Mouse (Mus musculus): ENCODE data around the gene Rnaseh2a.
"Not testable (repeated sequence)": the region's sequence is repeated elsewhere in the genome, so short reads cannot be mapped to it uniquely, and the experiment has no call there.

Gene Rnaseh2a

DNA sequence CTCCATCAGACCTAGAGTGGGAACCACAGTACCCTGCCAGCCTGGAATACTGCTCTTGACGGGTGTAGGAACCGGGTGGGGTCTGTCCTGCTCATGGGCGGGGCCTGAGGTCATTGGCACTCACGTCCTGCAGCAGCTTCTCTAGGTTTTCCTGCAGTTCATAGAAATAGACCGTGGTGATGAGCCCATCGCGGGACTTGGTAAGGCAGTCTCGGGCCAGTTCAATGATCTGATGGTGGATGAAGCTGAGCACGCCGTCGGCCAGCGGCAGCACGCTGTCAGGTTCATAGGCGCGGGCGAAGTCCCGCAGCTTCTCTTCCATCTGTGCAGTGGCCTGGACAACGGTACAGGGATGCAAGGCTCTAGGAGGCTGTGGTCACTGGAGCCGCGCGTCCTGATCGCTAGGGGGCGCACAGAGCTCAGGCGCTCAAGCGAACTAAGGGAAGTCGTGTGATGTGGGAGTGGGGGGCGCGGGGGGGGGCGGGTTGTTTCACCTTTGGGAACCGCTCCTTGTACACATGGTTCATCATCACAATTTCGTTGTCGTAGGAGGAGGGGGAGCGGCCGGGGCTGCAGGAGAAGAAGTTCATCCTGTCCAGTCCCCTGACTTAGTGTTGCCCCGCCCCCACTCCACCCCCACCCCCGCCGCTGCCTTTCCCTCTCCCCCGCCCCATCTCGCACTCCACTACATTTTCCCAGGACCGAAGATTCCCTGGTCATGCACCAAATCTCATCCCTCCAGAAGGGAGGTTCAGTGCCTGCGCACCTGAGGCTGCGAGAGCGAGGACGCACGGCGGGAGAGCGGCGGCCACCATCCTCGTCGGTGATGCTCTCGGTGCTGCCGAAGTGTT lies 40.9 kb downstream of the Rnaseh2a start:
- DNase-seq: peak; percentile 88

DNA sequence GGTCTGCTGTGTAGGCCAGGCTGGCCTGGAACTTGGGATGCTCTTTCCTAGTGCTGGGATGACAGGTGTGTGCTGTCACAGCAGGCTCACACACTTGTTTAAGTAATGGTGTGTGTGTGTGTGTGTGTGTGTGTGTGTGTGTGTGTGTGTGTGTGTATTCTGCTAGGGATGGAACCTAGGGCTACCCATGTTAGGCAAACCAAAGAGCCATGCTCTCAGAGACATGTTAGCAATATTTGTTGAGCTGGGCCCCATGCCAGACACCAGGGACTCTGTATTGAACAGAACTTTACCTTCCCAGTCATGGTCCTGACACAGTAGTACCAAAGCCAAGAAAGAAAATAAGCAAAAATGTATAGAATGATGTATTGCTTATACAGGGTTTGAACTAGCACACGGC lies 42.1 kb downstream of the Rnaseh2a start:
- no peak for DNase-seq

DNA sequence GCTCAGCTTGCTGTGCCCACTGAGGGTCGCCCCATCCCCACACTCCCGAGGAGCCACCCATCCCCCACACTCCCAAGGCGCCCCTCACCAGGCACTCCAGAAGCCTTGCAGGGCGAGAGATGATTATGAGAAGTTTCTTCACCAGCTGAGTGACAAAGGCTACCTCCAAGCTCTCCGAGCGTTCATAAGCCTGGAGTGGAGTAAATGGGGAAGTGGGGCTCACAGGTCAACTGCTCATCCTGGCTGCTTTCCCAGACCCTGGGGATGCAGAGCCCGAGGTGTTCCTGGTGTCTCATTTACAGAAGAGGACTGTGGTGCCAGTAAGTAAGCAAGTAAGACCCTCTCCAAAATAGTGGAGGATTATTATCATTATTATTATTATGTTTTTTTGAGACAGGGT lies 44.0 kb downstream of the Rnaseh2a start:
- DNase-seq: no peak

DNA sequence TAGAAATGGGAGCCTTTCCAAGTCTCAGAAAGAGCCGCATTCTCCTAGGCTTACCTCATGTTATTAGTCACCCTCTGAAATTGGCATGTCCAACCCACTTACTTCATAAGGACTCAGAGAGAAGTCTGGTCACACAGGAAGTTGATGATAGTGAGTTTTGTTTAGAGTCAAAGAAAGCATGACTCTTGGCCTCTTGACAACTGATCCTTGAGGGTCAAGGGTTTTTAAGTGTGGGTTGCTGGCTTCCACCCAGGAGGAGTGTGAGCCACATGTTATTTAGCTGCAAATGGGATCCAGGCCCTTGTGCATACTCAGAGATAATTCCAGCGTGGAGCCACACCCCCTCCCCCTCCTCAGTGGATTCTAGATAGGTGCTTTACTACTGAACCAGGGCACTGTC lies 48.0 kb downstream of the Rnaseh2a start:
- DNase-seq: no peak

DNA sequence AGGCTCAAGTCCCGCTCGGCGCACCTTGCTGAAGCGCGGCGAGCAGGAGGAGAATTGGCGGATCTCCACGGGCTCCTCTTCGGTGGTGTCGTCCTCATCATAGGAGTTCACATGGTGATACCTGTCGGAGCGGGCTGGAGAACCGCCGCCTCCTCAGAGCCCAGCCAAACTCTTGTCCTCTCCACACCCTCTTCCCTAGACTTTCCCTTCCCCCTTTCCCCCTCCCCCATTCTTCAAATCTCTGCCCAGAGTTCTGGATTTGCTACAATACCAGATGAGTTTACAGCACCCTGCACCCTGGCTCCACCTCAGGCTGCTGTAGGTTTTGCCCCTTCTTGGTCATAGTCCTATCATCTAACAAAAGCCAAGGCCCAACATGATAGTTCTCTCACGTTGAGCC lies 50.9 kb downstream of the Rnaseh2a start:
- no peak for DNase-seq

DNA sequence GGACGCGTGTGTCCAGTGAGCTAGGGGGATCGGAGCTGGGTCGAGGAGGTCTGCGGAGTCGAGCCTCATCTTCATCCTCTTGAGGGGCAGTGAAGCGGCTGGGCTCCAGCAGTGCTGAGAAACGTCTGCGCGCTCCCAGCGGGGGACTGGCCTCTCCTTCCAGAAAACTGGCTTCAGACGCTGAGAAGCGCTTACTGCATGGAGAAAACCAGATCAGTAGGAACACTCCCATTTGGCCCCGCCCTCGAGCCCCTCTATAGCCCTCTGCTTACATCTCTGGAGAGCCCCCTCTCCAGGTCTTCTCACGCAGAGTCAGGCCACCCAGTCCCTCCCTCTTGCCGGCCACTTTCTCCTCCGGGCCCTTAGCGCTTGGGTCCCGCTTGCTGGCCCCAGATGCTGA lies 51.8 kb downstream of the Rnaseh2a start:
- DNase-seq: no peak

DNA sequence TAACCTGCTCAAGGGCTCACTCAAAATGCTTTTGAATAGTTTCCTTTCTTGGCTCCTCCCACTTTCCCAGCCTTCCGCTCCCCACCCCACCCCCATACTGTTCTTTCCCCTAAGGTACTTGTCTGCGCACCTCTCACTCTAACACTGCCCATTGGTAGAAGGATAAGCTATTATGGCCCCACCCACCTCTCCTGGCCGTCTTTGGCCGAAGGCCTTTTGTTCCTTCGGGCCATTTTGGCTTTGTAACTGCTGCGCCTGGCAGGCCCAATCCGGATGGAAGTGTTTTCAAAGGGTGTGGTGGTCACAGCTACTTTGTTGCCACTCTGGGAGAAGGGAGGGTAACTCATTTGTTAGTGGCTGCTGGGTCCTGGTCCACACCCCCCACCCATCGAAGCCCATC lies 54.3 kb downstream of the Rnaseh2a start:
- DNase-seq: no peak

DNA sequence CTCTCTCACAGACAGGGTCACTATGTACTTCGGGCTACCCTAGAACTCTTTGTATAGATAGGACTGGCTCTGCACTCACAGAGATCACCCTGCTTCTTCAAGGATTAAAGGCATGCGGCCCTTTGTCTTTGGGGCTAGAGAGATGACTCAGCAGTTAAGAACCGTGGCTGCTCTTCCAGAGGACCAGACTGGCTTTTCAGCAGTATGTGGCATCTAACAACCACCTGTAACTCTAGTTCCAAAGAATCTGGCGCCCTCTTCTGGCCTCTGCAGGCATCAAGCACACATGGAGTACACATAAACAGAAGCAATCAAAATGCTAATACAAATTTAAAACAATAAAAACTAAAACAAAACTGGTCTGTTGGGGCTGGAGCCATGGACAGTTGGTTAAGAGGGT lies 55.6 kb downstream of the Rnaseh2a start:
- peak; percentile 49 for DNase-seq

DNA sequence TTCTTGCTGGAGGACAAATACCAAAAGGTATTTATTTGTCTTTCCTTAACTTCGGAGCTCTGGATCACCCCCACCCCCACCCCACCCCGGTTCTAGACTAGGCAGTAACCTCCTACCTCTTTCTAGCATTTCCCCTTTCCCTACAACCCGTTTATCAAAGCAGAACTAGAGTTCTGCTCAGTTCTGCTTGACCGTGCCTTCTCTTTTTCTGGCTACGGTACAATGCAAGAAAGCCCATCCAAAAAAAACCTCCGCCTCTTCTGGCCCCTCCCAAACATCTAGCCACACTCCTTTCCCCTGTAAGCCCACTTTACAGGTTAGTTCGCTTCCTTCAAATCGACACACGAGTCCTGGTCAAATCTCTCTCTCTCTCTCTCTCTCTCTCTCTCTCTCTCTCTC lies 56.1 kb downstream of the Rnaseh2a start:
- no peak for DNase-seq

DNA sequence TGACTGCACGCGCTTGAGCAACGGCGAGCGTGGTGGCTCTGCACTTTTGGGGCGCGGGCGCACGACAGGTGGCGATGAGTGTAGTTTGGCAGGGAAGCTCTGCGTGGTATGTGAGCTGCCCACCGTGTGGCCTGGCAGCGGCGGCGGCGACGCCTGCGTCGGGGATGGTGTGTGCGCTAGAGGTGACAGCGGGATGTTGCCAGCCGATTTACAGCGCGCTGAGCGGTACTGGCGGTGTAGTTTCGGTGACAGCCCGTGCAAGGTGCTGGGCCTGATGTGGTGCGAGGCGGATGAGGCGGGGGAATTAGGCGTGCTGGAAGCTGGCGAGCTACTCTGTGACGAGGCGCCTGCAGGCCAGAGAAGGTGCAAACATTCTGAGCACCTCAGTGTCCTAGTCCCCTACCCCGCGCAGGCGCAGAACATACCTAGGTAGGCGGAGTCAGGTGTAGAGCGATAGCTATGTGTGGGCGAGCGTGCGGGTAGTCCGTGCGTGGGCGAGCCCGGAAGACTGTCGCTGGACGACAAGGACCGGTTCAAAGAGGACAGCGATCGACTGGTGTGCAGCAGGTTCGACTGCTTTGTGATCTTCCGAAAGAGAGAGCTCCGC lies 56.6 kb downstream of the Rnaseh2a start:
- DNase-seq: peak; percentile 77

DNA sequence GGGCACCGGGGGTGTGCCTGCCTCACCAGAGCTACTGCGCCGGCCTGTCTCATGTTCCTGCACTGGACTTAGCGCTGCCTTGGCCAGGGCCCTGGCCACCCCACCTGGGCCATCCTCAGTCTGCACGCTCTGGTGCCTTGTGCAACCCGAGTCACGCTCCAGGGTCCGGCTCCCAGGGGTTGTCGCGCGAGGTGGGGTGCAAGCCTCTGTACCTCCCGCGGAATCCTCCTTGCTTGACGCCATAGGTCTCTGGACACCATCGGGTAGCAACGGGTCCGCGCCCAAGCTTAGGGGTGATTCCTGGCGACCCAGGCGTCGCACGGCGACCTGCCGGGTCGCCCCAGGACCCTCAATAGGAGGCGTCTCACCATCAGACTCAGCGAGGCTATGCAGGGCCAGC lies 57.2 kb downstream of the Rnaseh2a start:
- no peak for DNase-seq

DNA sequence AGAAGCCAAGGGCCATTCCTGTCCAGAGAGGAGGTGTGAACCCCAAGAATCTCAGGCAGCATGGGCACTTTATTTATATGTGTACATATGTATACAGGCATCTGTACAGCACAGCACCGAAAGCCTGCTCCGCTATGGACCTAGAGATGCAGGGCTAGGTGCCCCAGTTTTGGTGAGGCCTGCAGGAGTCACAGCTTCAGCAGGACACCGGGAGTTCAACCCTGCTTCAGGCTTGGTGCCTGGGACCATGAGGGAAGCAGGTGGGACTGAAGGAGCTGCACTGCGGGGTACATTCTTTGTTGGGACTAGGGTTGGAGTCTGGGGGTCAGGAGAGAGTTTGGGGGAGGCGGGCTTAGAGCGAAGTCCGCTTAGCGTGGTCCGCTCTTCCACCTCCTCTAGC lies 57.7 kb downstream of the Rnaseh2a start:
- DNase-seq: no peak

DNA sequence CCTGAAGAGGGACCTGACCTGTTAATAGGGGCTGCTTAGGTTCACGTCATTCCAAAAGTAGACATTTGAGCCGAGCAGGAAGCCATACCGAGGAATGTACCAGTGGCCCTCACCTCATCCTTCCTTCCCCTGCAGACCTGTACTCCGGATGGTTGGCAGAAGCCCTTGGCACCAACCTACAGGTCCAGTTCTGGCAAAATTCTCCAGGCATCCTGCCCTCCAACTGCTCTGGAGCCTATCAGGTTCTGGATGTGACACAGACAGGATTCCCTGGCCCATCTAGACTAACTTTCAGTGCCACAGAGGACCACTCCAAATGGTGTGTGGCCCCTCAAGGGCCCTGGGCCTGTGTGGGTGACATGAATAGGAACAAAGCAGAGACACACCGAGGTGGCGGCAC lies 59.0 kb downstream of the Rnaseh2a start:
- no peak for DNase-seq

DNA sequence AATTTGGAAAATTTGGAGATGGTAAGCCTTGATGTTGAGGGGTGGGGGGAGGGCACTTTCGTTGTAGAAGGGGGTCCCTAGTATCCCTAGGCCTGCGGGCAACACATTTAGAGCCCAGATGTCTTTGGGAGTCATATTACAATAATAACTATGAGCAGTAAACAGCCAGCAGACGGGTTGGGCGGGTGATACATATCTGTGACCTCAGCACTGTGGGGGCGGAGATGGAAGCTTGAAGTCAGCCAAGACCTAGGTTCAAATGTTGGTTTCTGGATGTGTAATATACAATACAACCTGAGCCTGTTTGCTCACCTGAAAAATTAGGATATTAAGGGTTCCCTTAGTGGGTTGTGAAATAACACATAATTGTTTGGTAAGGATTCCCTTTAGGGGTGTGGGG lies 59.6 kb downstream of the Rnaseh2a start:
- DNase-seq: no peak

DNA sequence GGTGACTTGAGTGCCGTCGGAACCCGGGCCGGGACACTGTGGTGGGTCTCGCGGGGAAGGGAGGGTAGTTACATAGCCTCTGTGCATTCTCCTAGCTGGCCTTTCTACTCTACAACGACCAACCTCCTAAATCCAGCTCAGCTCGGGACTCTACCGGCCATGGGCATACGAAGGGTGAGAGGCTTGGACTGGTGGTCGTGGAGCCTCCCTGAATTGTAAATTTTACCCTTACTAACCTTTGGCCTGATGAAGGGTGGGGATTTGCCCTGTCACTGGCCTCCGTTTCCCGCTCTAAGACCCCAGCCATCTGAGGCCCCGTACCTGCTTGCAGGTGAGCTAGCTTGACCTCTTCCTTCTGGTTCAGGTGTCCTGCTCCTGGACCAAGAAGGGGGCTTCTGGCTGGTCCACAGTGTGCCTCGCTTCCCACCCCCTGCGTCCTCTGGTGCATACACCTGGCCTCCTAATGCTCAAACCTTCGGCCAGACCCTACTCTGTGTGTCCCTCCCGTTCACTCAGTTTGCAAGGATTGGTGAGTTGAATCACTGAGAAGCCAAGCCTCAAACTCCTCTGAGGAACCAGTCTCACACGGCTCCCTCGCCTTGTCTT lies 60.3 kb downstream of the Rnaseh2a start:
- no peak for DNase-seq

DNA sequence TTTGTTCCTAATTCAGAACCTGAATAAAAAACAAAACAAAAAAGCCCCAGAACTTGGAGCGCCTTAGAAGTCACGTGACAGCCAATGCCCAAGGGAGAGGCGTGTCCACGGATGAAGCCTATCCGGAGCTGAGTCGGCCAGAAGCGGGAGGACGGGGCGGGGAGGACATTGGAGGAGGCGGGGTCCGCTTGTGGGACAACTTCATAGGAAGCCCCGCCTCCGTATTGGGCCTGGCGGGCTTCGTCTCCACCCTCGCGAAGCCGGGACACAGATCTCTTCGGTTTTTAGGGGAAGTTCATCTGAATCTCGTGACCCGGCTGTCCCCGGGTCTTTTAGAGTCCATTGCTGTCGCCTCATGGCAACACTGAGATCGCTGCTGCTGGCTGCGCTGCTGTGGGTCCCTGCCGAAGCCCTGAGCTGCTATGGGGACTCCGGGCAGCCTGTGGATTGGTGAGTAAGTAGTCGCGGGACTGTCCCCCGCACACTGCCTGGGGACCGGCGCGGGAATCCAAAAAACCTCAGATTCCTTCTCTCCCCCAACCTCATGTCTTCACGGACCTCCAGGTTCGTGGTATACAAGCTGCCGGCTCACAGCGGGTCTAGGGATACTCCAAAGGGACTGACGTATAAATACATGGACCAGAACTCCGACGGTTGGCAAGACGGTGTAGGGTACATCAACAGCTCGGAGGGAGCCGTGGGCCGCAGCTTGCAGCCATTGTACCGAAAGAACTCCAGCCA lies 61.0 kb downstream of the Rnaseh2a start, which contains the start of gene Dnase2a:
Gene Dnase2a, plus strand, starts transcription at position 140 of the 741 bp plus-strand sequence.
- peak; percentile 99 for DNase-seq

DNA sequence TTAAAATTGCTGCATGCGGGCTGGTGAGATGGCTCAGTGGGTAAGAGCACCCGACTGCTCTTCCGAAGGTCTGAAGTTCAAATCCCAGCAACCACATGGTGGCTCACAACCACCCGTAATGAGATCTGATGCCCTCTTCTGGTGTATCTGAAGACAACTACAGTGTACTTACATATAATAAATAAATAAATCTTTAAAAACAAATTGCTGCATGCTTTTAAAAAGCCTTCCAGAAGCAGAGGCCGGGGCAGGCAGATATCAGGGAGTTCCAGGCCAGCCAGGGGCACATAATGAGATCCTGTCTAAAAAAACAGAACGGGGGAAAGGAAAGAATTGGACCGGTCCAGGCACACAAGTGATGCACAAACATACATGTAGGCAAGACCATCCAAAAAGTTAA lies 61.6 kb downstream of the Rnaseh2a start:
- DNase-seq: not testable (repeated sequence)

DNA sequence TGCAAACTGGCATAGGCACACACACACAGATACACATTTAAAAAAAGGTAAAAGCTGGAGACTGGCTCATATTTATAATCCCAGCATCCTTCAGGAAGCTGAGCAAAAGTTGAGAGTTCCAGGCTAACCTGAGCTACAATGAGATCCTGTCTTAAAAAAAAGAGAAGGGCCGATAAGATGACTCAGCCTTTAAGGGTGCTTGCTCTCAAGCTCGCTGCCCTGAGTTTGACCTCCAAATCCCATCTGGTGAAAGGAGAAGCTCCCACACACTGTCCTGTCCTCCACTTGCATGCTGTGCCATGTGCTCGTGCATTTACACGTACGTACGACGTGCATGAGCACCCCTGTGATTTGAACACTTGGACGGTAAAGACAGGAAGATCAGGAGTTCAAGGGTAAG lies 62.1 kb downstream of the Rnaseh2a start:
- DNase-seq: no peak

DNA sequence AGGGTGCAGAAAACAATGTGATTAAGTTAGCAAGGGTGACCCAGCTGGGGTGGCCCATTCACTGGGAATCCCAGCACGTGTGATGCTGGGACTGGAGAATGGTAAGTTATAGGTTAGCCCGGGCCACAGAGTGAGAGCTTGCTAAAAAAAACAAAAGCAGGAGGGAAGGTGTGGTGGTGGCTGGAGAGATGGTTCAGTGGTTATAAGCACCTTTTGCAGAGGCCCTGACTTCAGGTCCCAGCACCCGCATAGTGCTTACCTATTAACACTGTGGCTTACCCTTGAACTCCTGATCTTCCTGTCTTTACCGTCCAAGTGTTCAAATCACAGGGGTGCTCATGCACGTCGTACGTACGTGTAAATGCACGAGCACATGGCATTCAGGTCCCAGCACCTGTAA lies 62.5 kb downstream of the Rnaseh2a start:
- no peak for DNase-seq

Data from embryo, embryonic 11 days (tissue).